ENCODE assay signal across 18 mouse cellular contexts in the genomic region with DNA sequence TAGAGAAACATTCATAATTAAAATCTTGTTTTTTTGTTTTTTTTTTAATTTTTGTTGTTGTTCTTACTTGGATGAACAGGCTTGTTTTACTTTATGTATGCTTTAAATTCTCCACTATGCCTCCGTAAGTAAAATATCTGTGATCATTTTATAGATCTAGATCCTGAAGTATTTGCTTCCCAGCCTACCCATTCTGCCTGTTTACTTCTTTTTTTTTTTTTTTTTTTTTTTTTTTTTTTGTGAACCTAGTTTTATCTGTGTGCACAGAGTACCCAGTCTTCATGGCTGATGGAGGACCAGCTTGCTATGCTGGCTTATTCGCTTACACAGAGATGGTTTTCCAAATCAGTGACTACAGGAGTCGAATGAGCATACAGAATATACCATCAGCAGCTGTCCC. TPM values are rescaled to one million over a fixed set of nuclear protein-coding genes. Genes with fewer than 3 reads are reported as not detected.
DNase-seq lines count a peak whose midpoint lies in the region; TF ChIP-seq lines count a peak whose summit lies in the region.
"Had no signal": no experiment of that assay in that cellular context is flagged by ENCODE, and none has a peak within 500 bp of the region (broad histone marks: within the 10 kb centered on the region; RNA-seq: fewer than 3 reads in every experiment).

No protein-coding gene starts in this region.

- no peak overlapping the region for H3K9ac ChIP-seq in ES-E14 (ENCODE audit: insufficient read depth, low read depth, low read length, poor library complexity, severe bottlenecking)
- H3K9ac ChIP-seq in MEL (ENCODE audit: control insufficient read depth, low read depth, low read length, poor library complexity, severe bottlenecking): no peak overlapping the region

- H3K79me2 ChIP-seq in MEL (ENCODE audit: control insufficient read depth, insufficient read depth, low read length, poor library complexity): no peaks in the 10 kb centered on the region

- H3K4me3 ChIP-seq in ES-E14 (ENCODE audit: insufficient read depth in 1 of 2, low read depth in 1 of 2, low read length in 2 of 2, poor library complexity in 1 of 2, severe bottlenecking in 1 of 2) (no peak overlapping the region), MEL (ENCODE audit: control insufficient read depth in 1 of 2, insufficient read depth in 1 of 2, low read depth in 2 of 2, low read length in 2 of 2) (no peak overlapping the region)
- H3K4me3 ChIP-seq in thymus, adult 2 months (ENCODE audit: control insufficient read depth, insufficient read depth, low read length): no peak overlapping the region

- no peak for TF ChIP-seq POLR2A in MEL (IDR thresholded peaks at IDR 0.05; ENCODE audit: control insufficient read depth in 1 of 2, insufficient read depth in 1 of 2, low read depth in 1 of 2, low read length in 2 of 2, poor library complexity in 1 of 2)
- TF ChIP-seq POLR2A in thymus, adult 2 months (IDR thresholded peaks at IDR 0.05; ENCODE audit: control insufficient read depth, extremely low read depth, insufficient read depth, low read length, poor library complexity): no peak

- no peaks in the 10 kb centered on the region for H3K36me3 ChIP-seq in ES-E14 (ENCODE audit: control insufficient read depth, insufficient read depth, low read length, poor library complexity, severe bottlenecking)
- no peaks in the 10 kb centered on the region for H3K36me3 ChIP-seq in MEL (ENCODE audit: control insufficient read depth in 1 of 2, insufficient read depth in 2 of 2, low read length in 2 of 2)
- H3K36me3 ChIP-seq in thymus, adult 2 months (ENCODE audit: control insufficient read depth, insufficient read depth, low read length): no peaks in the 10 kb centered on the region
- H3K36me3 ChIP-seq: G1E had no signal

- no peaks in the 10 kb centered on the region; a peak in 1 of 4 replicates for H3K27me3 ChIP-seq in MEL (ENCODE audit: control insufficient read depth in 1 of 2, insufficient read depth in 2 of 2, low read length in 2 of 2)
- H3K27me3 ChIP-seq in thymus, adult 2 months (ENCODE audit: control insufficient read depth, insufficient read depth, low read length): no peaks in the 10 kb centered on the region
- H3K27me3 ChIP-seq: Patski had no signal

- H3K9me3 ChIP-seq in ES-E14 (ENCODE audit: control insufficient read depth, insufficient read depth, low read depth, low read length) (no peaks in the 10 kb centered on the region), MEL (replicated peaks; ENCODE audit: insufficient read depth, low read length) (no peaks in the 10 kb centered on the region)

- H3K27ac ChIP-seq in ES-E14 (ENCODE audit: insufficient read depth, low read depth, low read length, poor library complexity, severe bottlenecking): no peak overlapping the region
- no peak overlapping the region for H3K27ac ChIP-seq in MEL (ENCODE audit: control insufficient read depth, low read depth, low read length)
- no peak overlapping the region for H3K27ac ChIP-seq in thymus, adult 2 months (ENCODE audit: control insufficient read depth, insufficient read depth, low read length)

- in situ Hi-C loops in ES-E14 (cut with MboI; ENCODE audit: low sequenced_read_pairs in 2 of 2, unreplicated experiment in 2 of 2): no loop called here

- no peak for TF ChIP-seq EP300 in MEL (IDR thresholded peaks at IDR 0.05; ENCODE audit: low read depth in 1 of 2, low read length in 2 of 2)

- WGBS in thymus, adult 2 months: 87% methylated on average over 3 of the region's 3 CpGs

- TF ChIP-seq RAD21 in MEL (IDR thresholded peaks at IDR 0.05; ENCODE audit: low read depth, low read length): no peak

- no peak for TF ChIP-seq CTCF in MEL (IDR thresholded peaks at IDR 0.05 in 2 of 3, conservative IDR thresholded peaks at IDR 0.05 in 1 of 3; ENCODE audit: control insufficient read depth in 1 of 3, insufficient read depth in 1 of 3, low read depth in 2 of 3, low read length in 3 of 3, poor library complexity in 1 of 3, severe bottlenecking in 1 of 3)
- TF ChIP-seq CTCF in thymus, adult 2 months (IDR thresholded peaks at IDR 0.05; ENCODE audit: borderline replicate concordance, control insufficient read depth, extremely low read depth, insufficient read depth, low read length, poor library complexity): no peak

- no peak for DNase-seq in ES-E14 (ENCODE audit: low read depth, low spot score)
- DNase-seq in MEL (ENCODE audit: low read depth, low spot score): no peak
- no peak for DNase-seq in frontal cortex, postnatal 25 days (ENCODE audit: low spot score in 2 of 2)
- DNase-seq in thymus, adult 2 months: no peak
- DNase-seq: adrenal gland, adult 2 months; adrenal gland, adult 8-10 months; adrenal gland, postnatal 10 days; adrenal gland, postnatal 14 days; adrenal gland, postnatal 25 days; adrenal gland, postnatal 36 days; B cell, adult 2 months; cerebellum, adult 11 months; cerebellum, adult 11-12 months; cerebellum, adult 18-20 months; cerebellum, adult 2 months; cerebellum, adult 8-10 months had no signal

- peaks cover 0 to 4% of the 10 kb centered on the region in 2 experiments; a peak in 1 of 4 replicates for H3K4me1 ChIP-seq in ES-E14 (ENCODE audit: control insufficient read depth in 2 of 2, insufficient read depth in 2 of 2, low read length in 2 of 2, poor library complexity in 1 of 2)
- H3K4me1 ChIP-seq in MEL (ENCODE audit: control insufficient read depth in 1 of 2, insufficient read depth in 2 of 2, low read length in 2 of 2): no peaks in the 10 kb centered on the region; a peak in 1 of 4 replicates
- no peaks in the 10 kb centered on the region for H3K4me1 ChIP-seq in thymus, adult 2 months (replicated peaks; ENCODE audit: control insufficient read depth, insufficient read depth, low read length)

TF ChIP-seq in ES-E14, 5 proteins besides CTCF, POLR2A, EP300 and RAD21:
- TF ChIP-seq ZNF384 (IDR thresholded peaks at IDR 0.05; ENCODE audit: low read depth, low read length) (peak; percentile 89), HCFC1 (IDR thresholded peaks at IDR 0.05; ENCODE audit: borderline replicate concordance, insufficient read depth, low read length) (no peak), ZC3H11A (IDR thresholded peaks at IDR 0.05; ENCODE audit: borderline replicate concordance, low read depth, low read length) (no peak), MAFK (IDR thresholded peaks at IDR 0.05; ENCODE audit: insufficient read depth, low read depth, low read length) (no peak), CHD2 (IDR thresholded peaks at IDR 0.05; ENCODE audit: low read depth, low read length) (no peak)

TF ChIP-seq in MEL, 35 proteins besides CTCF, POLR2A, EP300 and RAD21:
- TF ChIP-seq JUND (IDR thresholded peaks at IDR 0.05; ENCODE audit: low read depth, low read length) (no peak), ZNF384 (IDR thresholded peaks at IDR 0.05; ENCODE audit: low read depth, low read length) (peak; percentile 78)

RNA-seq across cellular contexts. Expression of gene Ndufs6, which starts 28.8 kb away (rescaled TPM):
- 203 and 214 TPM in 2 replicates for total RNA-seq in ES-E14 (2012; rRNA removed)
- 248 and 266 TPM in 2 replicates for total RNA-seq in MEL (2012; rRNA removed)
- polyA plus RNA-seq in MEL (2012; ENCODE audit: insufficient read depth in 1 of 2, insufficient read length in 2 of 2, low read depth in 1 of 2, low replicate concordance in 2 of 2, missing spikeins in 1 of 2): 100 to 1,000 TPM in 1 of 2 experiments, not detected in 1; 276 TPM
- polyA plus RNA-seq in thymus, adult 2 months (2012; rRNA removed): 67.3 and 98.2 TPM in 2 replicates

RNA-seq across cellular contexts. Expression of gene Mrpl36, which starts 28.8 kb away (rescaled TPM):
- total RNA-seq in ES-E14 (2012; rRNA removed) (95.7 and 96.1 TPM in 2 replicates), MEL (2012; rRNA removed) (140 and 142 TPM in 2 replicates)
- 100 to 1,000 TPM in 1 of 2 experiments, not detected in 1; 147 TPM for polyA plus RNA-seq in MEL (2012; ENCODE audit: insufficient read depth in 1 of 2, insufficient read length in 2 of 2, low read depth in 1 of 2, low replicate concordance in 2 of 2, missing spikeins in 1 of 2)
- 133 and 154 TPM in 2 replicates for polyA plus RNA-seq in thymus, adult 2 months (2012; rRNA removed)
